Mouse (Mus musculus) myocyte (in vitro differentiated cells): Measurements from ENCODE around the gene Kndc1. TPM values are rescaled to one million over a fixed set of nuclear protein-coding genes. Genes with fewer than 3 reads are reported as not detected.

ENCODE experiments used
- H3K27me3 ChIP-seq: one replicate; pipeline ENCODE4 v1.6.1; 2011; ENCODE audit not compliant: control insufficient read depth, insufficient read depth, insufficient read length
- H3K36me3 ChIP-seq: one replicate; pipeline ENCODE4 v1.6.1; 2011; ENCODE audit not compliant: control insufficient read depth, insufficient read depth
- H3K4me2 ChIP-seq: one replicate; pipeline ENCODE4 v1.6.1; 2011; ENCODE audit warnings: low read depth, control low read depth
- H3K4me3 ChIP-seq: one replicate; pipeline ENCODE4 v1.5.1; 2011; ENCODE audit warnings: mild to moderate bottlenecking, control low read depth, moderate library complexity
- H3K79me2 ChIP-seq: one replicate; pipeline ENCODE4 v1.6.1; 2011; ENCODE audit not compliant: control insufficient read depth, insufficient read depth
- H3ac ChIP-seq: one replicate; pipeline ENCODE4 v1.6.1; 2011; ENCODE audit not compliant: control insufficient read depth, insufficient read length
- CEBPB ChIP-seq: IDR thresholded peaks from 2 replicates; pipeline ENCODE4 v1.6.1; 2011; ENCODE audit warnings: mild to moderate bottlenecking, moderate library complexity; ENCODE audit not compliant: poor library complexity, insufficient read depth, severe bottlenecking
- E2F4 ChIP-seq: IDR thresholded peaks from one replicate; pipeline ENCODE4 v1.6.1; 2011; ENCODE audit warnings: mild to moderate bottlenecking, control low read depth, moderate library complexity; ENCODE audit not compliant: insufficient read depth
- MAX ChIP-seq: IDR thresholded peaks from one replicate; pipeline ENCODE4 v1.6.1; 2011; ENCODE audit warnings: low read depth, mild to moderate bottlenecking, control low read depth
- MYOD1 ChIP-seq, 3 experiments: IDR thresholded peaks; one replicate each; pipeline ENCODE4 v1.6.1; 2011; ENCODE audit warnings: control low read depth in 2 of 3, low read depth in 2 of 3, mild to moderate bottlenecking in 2 of 3, moderate library complexity in 1 of 3; ENCODE audit not compliant: insufficient read length in 2 of 3, control insufficient read depth in 1 of 3
- MYOG ChIP-seq, 3 experiments: IDR thresholded peaks; one replicate each; pipeline ENCODE4 v1.6.1; 2011; ENCODE audit warnings: control low read depth in 2 of 3, low read depth in 2 of 3, mild to moderate bottlenecking in 2 of 3; ENCODE audit not compliant: insufficient read length in 2 of 3, control insufficient read depth in 1 of 3, insufficient read depth in 1 of 3
- POLR2A ChIP-seq: IDR thresholded peaks from one replicate; pipeline ENCODE4 v1.6.1; 2011; ENCODE audit warnings: low read depth, mild to moderate bottlenecking, control low read depth, moderate library complexity; ENCODE audit not compliant: insufficient read length
- POLR2AphosphoS2 ChIP-seq: IDR thresholded peaks from one replicate; pipeline ENCODE4 v1.6.1; 2011; ENCODE audit warnings: low read depth, control low read depth; ENCODE audit not compliant: insufficient read length
- REST ChIP-seq: IDR thresholded peaks from one replicate; pipeline ENCODE4 v1.6.1; 2011; ENCODE audit warnings: mild to moderate bottlenecking, control low read depth, moderate library complexity; ENCODE audit not compliant: insufficient read depth, insufficient read length
- SRF ChIP-seq: IDR thresholded peaks from one replicate; pipeline ENCODE4 v1.6.1; 2011; ENCODE audit warnings: low read depth; ENCODE audit not compliant: control insufficient read depth, insufficient read length
- TCF12 ChIP-seq: IDR thresholded peaks from one replicate; pipeline ENCODE4 v1.6.1; 2011; ENCODE audit warnings: mild to moderate bottlenecking, control low read depth; ENCODE audit not compliant: poor library complexity, insufficient read depth, severe bottlenecking
- TCF3 ChIP-seq: IDR thresholded peaks from one replicate; pipeline ENCODE4 v1.6.1; 2011; ENCODE audit warnings: low read depth, control low read depth; ENCODE audit not compliant: insufficient read length
- USF1 ChIP-seq: IDR thresholded peaks from one replicate; pipeline ENCODE4 v1.6.1; 2011; ENCODE audit warnings: low read depth, mild to moderate bottlenecking, control low read depth, moderate library complexity
- polyA plus RNA-seq: library from polyadenylated mRNA; unstranded; fragments of >200 nt; fragmentation: generic; extraction: Trizol; gene quantifications from one replicate; pipeline ENCODE4 v1.2.1, GENCODE M21; 2012; ENCODE audit warnings: missing spikeins

Kndc1 gene
- polyA plus RNA-seq, 1 experiment, result 0.01 TPM

- no peak for TF ChIP-seq REST
- TF ChIP-seq USF1, result no peak
- TF ChIP-seq MAX, result no peak
- no peak for TF ChIP-seq TCF12
- TF ChIP-seq CEBPB, result no peak
- TF ChIP-seq MYOG (IDR thresholded peaks at IDR 0.05; ENCODE audit: control insufficient read depth in 1 of 3, insufficient read depth in 1 of 3, insufficient read length in 2 of 3, low read depth in 2 of 3), result no peak
- TF ChIP-seq E2F4, result no peak
- TF ChIP-seq POLR2A, result no peak
- no peak for TF ChIP-seq SRF
- TF ChIP-seq MYOD1 (IDR thresholded peaks at IDR 0.05; ENCODE audit: control insufficient read depth in 1 of 3, insufficient read length in 2 of 3, low read depth in 2 of 3), result no peak
- no peak overlapping the region for H3K4me2 ChIP-seq
- no peak overlapping the region for H3ac ChIP-seq
- no peaks in the 10 kb centered on the region for H3K79me2 ChIP-seq
- no peak overlapping the region for H3K4me3 ChIP-seq
- peaks cover 28% of the 10 kb centered on the region for H3K27me3 ChIP-seq
- no peaks in the 10 kb centered on the region for H3K36me3 ChIP-seq
Observed at GRCm38 (mm10) chr7:139915646-139916257, 21.3 kb downstream of the Kndc1 start.

GRCm38 (mm10) chr7:139916345-139916744, 21.8 kb downstream of the Kndc1 start:
- TF ChIP-seq TCF3, result no peak
- no peak for TF ChIP-seq TCF12
- TF ChIP-seq REST, result no peak
- TF ChIP-seq USF1, result no peak
- TF ChIP-seq CEBPB, result no peak
- TF ChIP-seq E2F4, result no peak
- TF ChIP-seq MYOD1 (IDR thresholded peaks at IDR 0.05; ENCODE audit: control insufficient read depth in 1 of 3, insufficient read length in 2 of 3, low read depth in 2 of 3), result no peak
- TF ChIP-seq MAX, result no peak
- TF ChIP-seq MYOG (IDR thresholded peaks at IDR 0.05; ENCODE audit: control insufficient read depth in 1 of 3, insufficient read depth in 1 of 3, insufficient read length in 2 of 3, low read depth in 2 of 3), result no peak
- TF ChIP-seq POLR2A, result no peak
- TF ChIP-seq POLR2AphosphoS2, result no peak
- TF ChIP-seq SRF, result no peak
- H3K4me3 ChIP-seq, result no peak overlapping the region
- H3K79me2 ChIP-seq, result no peaks in the 10 kb centered on the region
- peaks cover 33% of the 10 kb centered on the region for H3K27me3 ChIP-seq
- H3K4me2 ChIP-seq, result no peak overlapping the region
- no peaks in the 10 kb centered on the region for H3K36me3 ChIP-seq
- no peak overlapping the region for H3ac ChIP-seq

DNA sequence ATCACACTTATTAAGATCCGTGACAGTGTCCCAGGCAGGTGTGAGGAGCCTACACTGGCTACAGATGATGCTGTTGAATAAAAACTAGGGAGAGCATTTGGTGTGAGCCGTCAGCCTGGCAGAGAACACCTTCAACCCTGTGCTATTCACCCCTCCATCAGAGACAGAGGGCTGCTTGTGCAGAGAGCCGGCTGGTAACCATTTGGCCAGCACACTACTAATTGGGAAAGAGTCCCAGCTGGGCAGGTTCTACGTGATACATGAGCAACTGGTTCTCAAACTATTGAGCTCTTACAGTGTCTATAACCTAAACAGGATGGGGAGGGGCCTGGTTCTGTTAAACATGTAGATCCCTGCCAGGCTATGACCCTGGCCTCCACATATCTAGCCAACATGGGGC, 23.8 kb downstream of the Kndc1 start:
- Histone ChIP-seq H3K27me3 (peaks cover 37% of the 10 kb centered on the region), H3ac (no peak overlapping the region), H3K4me2 (no peak overlapping the region), H3K79me2 (no peaks in the 10 kb centered on the region), H3K4me3 (no peak overlapping the region), H3K36me3 (no peaks in the 10 kb centered on the region)
- TF ChIP-seq SRF (no peak), POLR2AphosphoS2 (no peak), MYOD1 (IDR thresholded peaks at IDR 0.05; ENCODE audit: control insufficient read depth in 1 of 3, insufficient read length in 2 of 3, low read depth in 2 of 3) (no peak), MAX (no peak), USF1 (no peak), TCF12 (no peak), E2F4 (no peak), CEBPB (no peak), REST (no peak), TCF3 (no peak), MYOG (IDR thresholded peaks at IDR 0.05; ENCODE audit: control insufficient read depth in 1 of 3, insufficient read depth in 1 of 3, insufficient read length in 2 of 3, low read depth in 2 of 3) (no peak)

GRCm38 (mm10) chr7:139930732-139931131, 36.2 kb downstream of the Kndc1 start:
- no peak for TF ChIP-seq POLR2AphosphoS2
- no peak for TF ChIP-seq TCF3
- no peak for TF ChIP-seq TCF12
- TF ChIP-seq CEBPB, result no peak
- TF ChIP-seq POLR2A, result no peak
- TF ChIP-seq SRF, result no peak
- TF ChIP-seq MAX, result no peak
- TF ChIP-seq USF1, result no peak
- TF ChIP-seq MYOG (IDR thresholded peaks at IDR 0.05; ENCODE audit: control insufficient read depth in 1 of 3, insufficient read depth in 1 of 3, insufficient read length in 2 of 3, low read depth in 2 of 3), result no peak
- TF ChIP-seq MYOD1 (IDR thresholded peaks at IDR 0.05; ENCODE audit: control insufficient read depth in 1 of 3, insufficient read length in 2 of 3, low read depth in 2 of 3), result no peak
- no peak for TF ChIP-seq E2F4
- TF ChIP-seq REST, result no peak
- Histone ChIP-seq H3ac (no peak overlapping the region), H3K4me3 (no peak overlapping the region), H3K27me3 (peaks cover 7% of the 10 kb centered on the region), H3K36me3 (no peaks in the 10 kb centered on the region), H3K4me2 (no peak overlapping the region), H3K79me2 (no peaks in the 10 kb centered on the region)
